Mouse (Mus musculus) frontal cortex, postnatal 10 days (tissue): Measurements from ENCODE around the gene Gtf2i.

Experiments used
- DNase-seq, 2 experiments: peaks; one replicate each; pipeline ENCODE4 v3.0.0; 2022; ENCODE audit warnings: low spot score in 2 of 2, mixed read lengths in 1 of 2

Gtf2i gene

GRCm38 (mm10) chr5:134209931-134210554 is 104.5 kb downstream of the Gtf2i start:
- no peak for DNase-seq

- no peak for DNase-seq
Observed at GRCm38 (mm10) chr5:134206721-134207120, 107.8 kb downstream of the Gtf2i start.

GRCm38 (mm10) chr5:134193664-134194063 is 120.9 kb downstream of the Gtf2i start:
- DNase-seq: no peak

- DNase-seq: no peak
Observed at GRCm38 (mm10) chr5:134188571-134188970, 126.0 kb downstream of the Gtf2i start.
